Mouse (Mus musculus) CD4-positive, CD25-positive, alpha-beta regulatory T cell, adult 4 months (primary cell): ENCODE measurements around the gene Hira. TPM values are rescaled to one million over a fixed set of nuclear protein-coding genes. Genes with fewer than 3 reads are reported as not detected.

ENCODE experiments used
- polyA plus RNA-seq, 2 experiments: library from polyadenylated mRNA; unstranded; fragments of 100-300 nt; shearing (Covaris generic); gene quantifications; one replicate each; pipeline ENCODE4 v1.2.1; 2017

The Hira gene
- polyA plus RNA-seq, 2 experiments from 2014 or later = 8.5 to 11.4 TPM

Other genes with a start within 250 kb of the Hira start
- gene Sept5, start 247.1 kb upstream of the Hira start, polyA plus RNA-seq = 1 to 10 TPM in 1 of 2 experiments, under 1 TPM in 1; 0.36 to 1.5 TPM
- gene Cldn5, start 100.2 kb upstream of the Hira start, polyA plus RNA-seq = not detected
- gene Ufd1, start 65.3 kb upstream of the Hira start, polyA plus RNA-seq = 100 to 1,000 TPM; 118 to 162 TPM
- gene Cdc45, start 65.0 kb upstream of the Hira start, polyA plus RNA-seq = 1 to 10 TPM; 5.8 to 9.4 TPM
- 10 to 100 TPM; 85.2 to 98.8 TPM for gene 2510002D24Rik, start 40.5 kb upstream of the Hira start, polyA plus RNA-seq
- not detected for gene Gm28539, start 40.5 kb upstream of the Hira start, polyA plus RNA-seq
- 10 to 100 TPM; 76.9 to 86.3 TPM for gene Mrpl40, start 175 bp upstream of the Hira start, polyA plus RNA-seq